Mouse (Mus musculus) limb, embryonic 14.5 days (tissue): ENCODE data around the gene A730049H05Rik. TPM values are rescaled to one million over a fixed set of nuclear protein-coding genes. Genes with fewer than 3 reads are reported as not detected.

Experiments
- ATAC-seq: fragments of 200-750 bp; cut with Nextera tagmentation; 2 replicates; pipeline ENCODE4 v1.8.0; 2017; ENCODE audit warnings: low read depth, moderate number of reproducible peaks, moderate TSS enrichment; ENCODE audit not compliant: low FRiP score
- DNase-seq: peaks from one replicate; pipeline ENCODE4 v3.0.0-alpha.2; 2015; ENCODE audit warnings: low spot score
- H3K27ac ChIP-seq: fragments of 300-500 bp; sonication (generic); replicated peaks from 2 replicates; pipeline ENCODE4 v1.5.1; 2014; ENCODE audit warnings: low read depth, mild to moderate bottlenecking, low read length, moderate library complexity, mixed read lengths
- H3K27me3 ChIP-seq: fragments of 300-500 bp; sonication (generic); 2 replicates; pipeline ENCODE4 v1.6.1; 2014; ENCODE audit warnings: low read length, mixed read lengths; ENCODE audit not compliant: control insufficient read depth, insufficient read depth
- H3K36me3 ChIP-seq: fragments of 300-500 bp; sonication (generic); 2 replicates; pipeline ENCODE4 v1.6.1; 2014; ENCODE audit warnings: mild to moderate bottlenecking, low read length, moderate library complexity, mixed read lengths; ENCODE audit not compliant: control insufficient read depth, insufficient read depth
- H3K4me1 ChIP-seq: fragments of 300-500 bp; sonication (generic); 2 replicates; pipeline ENCODE4 v1.6.1; 2014; ENCODE audit warnings: antibody characterized with exemption, low read length, mixed read lengths; ENCODE audit not compliant: control insufficient read depth, insufficient read depth
- H3K4me2 ChIP-seq: fragments of 300-500 bp; sonication (generic); replicated peaks from 2 replicates; pipeline ENCODE4 v1.6.1; 2014; ENCODE audit warnings: low read depth, mild to moderate bottlenecking, low read length, moderate library complexity; ENCODE audit not compliant: severe bottlenecking
- H3K4me3 ChIP-seq: fragments of 300-500 bp; sonication (generic); replicated peaks from 2 replicates; pipeline ENCODE4 v1.5.1; 2014; ENCODE audit warnings: low read length
- H3K9ac ChIP-seq: fragments of 300-500 bp; sonication (generic); 2 replicates; pipeline ENCODE4 v1.6.1; 2014; ENCODE audit warnings: mild to moderate bottlenecking, low read depth, low read length, moderate library complexity; ENCODE audit not compliant: severe bottlenecking
- H3K9me3 ChIP-seq: fragments of 300-500 bp; sonication (generic); 2 replicates; pipeline ENCODE4 v1.6.1; 2016; ENCODE audit warnings: low read length; ENCODE audit not compliant: control insufficient read depth
- POLR2A ChIP-seq: fragments of 200-500 bp; IDR thresholded peaks from 2 replicates; pipeline ENCODE4 v1.8.0; 2012; ENCODE audit warnings: inconsistent platforms, mild to moderate bottlenecking, moderate library complexity, borderline replicate concordance; ENCODE audit not compliant: insufficient read depth, insufficient read length; ENCODE audit errors: extremely low read depth
- WGBS: fragments of 180-500 bp; shearing (Covaris S2); extraction: QIAGEN DNeasy Blood & Tissue Kit; methylation state at CpG from one replicate; pipeline ENCODE4 v1.1.7; 2014; 5-methylcytosine and 5-hydroxymethylcytosine counted together
- polyA plus RNA-seq, 2 experiments: library from polyadenylated mRNA; depleted of rRNA in 1 of 2; stranded (reverse) in 1 of 2; unstranded in 1 of 2; fragments of >200 nt; fragmentation: Nextera tagmentation in 1 of 2; extraction: Ambion mirVana in 1 of 2; gene quantifications; 2 replicates each; pipeline versions ENCODE4 v1.2.1 to v1.2.3; 2012 to 2014

A730049H05Rik gene
- polyA plus RNA-seq, 2 experiments, result 0.10 to 0.63 TPM

GRCm38 (mm10) chr6:92784782-92785181 is 31.5 kb upstream of the A730049H05Rik start:
- no peaks in the 10 kb centered on the region for H3K27me3 ChIP-seq
- H3K9me3 ChIP-seq, result no peaks in the 10 kb centered on the region
- H3K4me2 ChIP-seq, result no peak overlapping the region
- TF ChIP-seq POLR2A, result no peak
- H3K4me1 ChIP-seq, result peaks cover 6% of the 10 kb centered on the region; the same call in 1 of the 2 replicates
- DNase-seq, result peak; percentile 76
- H3K4me3 ChIP-seq, result no peak overlapping the region
- 11% methylated on average over 7 of the region's 7 CpGs for WGBS
- H3K36me3 ChIP-seq, result peaks cover 6% of the 10 kb centered on the region
- H3K27ac ChIP-seq, result no peak overlapping the region
- ATAC-seq, result no peak
- no peak overlapping the region for H3K9ac ChIP-seq

DNA sequence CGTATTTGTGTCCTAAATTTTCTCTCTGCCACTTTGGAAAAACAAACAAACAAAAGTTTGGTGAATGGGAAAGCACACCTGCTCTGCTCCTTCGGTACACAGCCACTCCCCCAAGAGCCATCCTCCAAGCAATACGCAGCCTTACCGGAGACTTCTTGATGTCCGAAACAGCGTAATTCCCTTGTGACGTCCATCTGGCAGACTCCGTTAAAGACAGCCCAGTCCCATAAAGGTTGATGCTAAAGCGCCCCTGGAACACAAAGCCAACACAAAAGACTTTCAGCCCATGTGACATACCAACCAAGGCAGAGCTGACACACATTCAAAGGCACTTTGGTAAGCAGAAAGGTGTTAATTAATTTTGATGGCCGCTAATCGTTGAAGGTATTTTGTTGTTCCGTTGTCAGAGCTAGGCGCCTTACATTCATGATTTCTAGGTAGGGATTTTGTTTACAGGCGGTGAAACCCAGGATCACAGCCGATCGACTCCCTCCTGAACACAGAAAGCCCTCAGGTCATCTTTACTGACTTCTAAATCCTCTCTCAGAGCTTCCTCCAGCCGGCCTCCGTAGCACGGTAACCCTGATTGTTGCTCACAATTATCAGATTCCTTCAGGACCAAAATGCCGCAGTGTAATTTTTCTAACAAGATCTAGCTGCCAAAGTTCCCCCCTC is 29.4 kb upstream of the A730049H05Rik start:
- H3K4me3 ChIP-seq, result peak overlapping the region; percentile 24
- H3K9me3 ChIP-seq, result no peaks in the 10 kb centered on the region
- peaks cover 8% of the 10 kb centered on the region for H3K36me3 ChIP-seq
- H3K9ac ChIP-seq, result peak overlapping the region; percentile 32; the same call in 1 of the 2 replicates
- TF ChIP-seq POLR2A, result no peak
- DNase-seq (no peak), ATAC-seq (peak; percentile 17; the same call in 1 of the 2 replicates)
- H3K4me1 ChIP-seq, result peaks cover 6% of the 10 kb centered on the region; the same call in 1 of the 2 replicates
- no peaks in the 10 kb centered on the region for H3K27me3 ChIP-seq
- H3K4me2 ChIP-seq, result peak overlapping the region; percentile 52
- WGBS, result 8% methylated on average over 20 of the region's 20 CpGs
- no peak overlapping the region for H3K27ac ChIP-seq

DNA sequence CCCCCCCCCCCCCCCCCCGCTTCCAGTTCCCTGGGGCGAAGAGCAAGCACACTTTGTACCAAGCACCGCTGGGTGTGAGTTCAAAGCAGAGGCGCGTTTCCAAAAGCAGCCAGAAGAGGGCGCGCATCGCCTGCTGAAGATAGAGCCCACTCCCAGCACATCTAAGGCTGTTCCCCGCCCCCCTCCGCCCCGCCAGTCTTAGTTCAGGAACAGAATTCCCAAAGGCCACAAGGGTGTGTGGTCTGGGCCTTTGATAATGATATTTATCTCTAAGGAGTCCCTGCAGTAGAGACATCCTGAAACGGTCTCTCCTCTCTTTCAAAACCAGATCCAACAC is 28.9 kb upstream of the A730049H05Rik start:
- TF ChIP-seq POLR2A, result no peak
- ATAC-seq, result peak; percentile 77
- Histone ChIP-seq H3K9me3 (no peaks in the 10 kb centered on the region), H3K27ac (no peak overlapping the region), H3K4me3 (peak overlapping the region; percentile 24), H3K4me2 (peak overlapping the region; percentile 52), H3K4me1 (peaks cover 6% of the 10 kb centered on the region; the same call in 1 of the 2 replicates), H3K9ac (peak overlapping the region; percentile 32; the same call in 1 of the 2 replicates), H3K36me3 (peaks cover 6% of the 10 kb centered on the region), H3K27me3 (no peaks in the 10 kb centered on the region)
- 9% methylated on average over 4 of the region's 12 CpGs for WGBS
- DNase-seq, result peak; percentile 93

DNA sequence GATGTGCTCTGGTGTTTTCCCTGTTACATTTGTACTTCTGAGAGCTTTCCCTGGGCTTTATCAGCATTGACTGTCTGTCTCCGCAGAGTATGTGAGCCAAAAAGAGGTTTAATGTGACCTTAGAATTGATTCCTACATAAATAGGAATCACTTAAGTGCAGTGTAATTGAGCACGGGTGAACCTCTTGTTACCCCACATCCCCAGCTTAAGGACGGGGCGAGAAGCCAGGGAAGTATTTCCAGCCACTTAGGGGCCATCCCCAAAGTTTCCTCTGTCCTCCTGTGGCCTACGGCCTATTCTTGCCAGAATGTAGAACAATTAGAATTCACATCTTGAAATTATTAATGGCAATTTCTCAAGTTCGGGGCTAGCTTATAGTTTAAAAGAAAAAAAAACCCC is 22.5 kb upstream of the A730049H05Rik start:
- no peak overlapping the region for H3K4me3 ChIP-seq

GRCm38 (mm10) chr6:92801462-92801861 is 14.8 kb upstream of the A730049H05Rik start:
- no peak for ATAC-seq
- H3K27ac ChIP-seq, result no peak overlapping the region
- no peak overlapping the region for H3K4me3 ChIP-seq
- TF ChIP-seq POLR2A, result no peak
- H3K9ac ChIP-seq, result no peak overlapping the region
- 75% methylated on average over 2 of the region's 2 CpGs for WGBS
- H3K27me3 ChIP-seq, result no peaks in the 10 kb centered on the region
- DNase-seq, result no peak
- peaks cover 29% of the 10 kb centered on the region for H3K36me3 ChIP-seq
- H3K4me2 ChIP-seq, result no peak overlapping the region
- H3K9me3 ChIP-seq, result no peaks in the 10 kb centered on the region
- H3K4me1 ChIP-seq, result no peaks in the 10 kb centered on the region; the same call in 1 of the 2 replicates

More for the DNA sequence above, 22.5 kb upstream of the A730049H05Rik start:
- peak; percentile 67 for DNase-seq
- peak; percentile 72 for ATAC-seq
- no peak overlapping the region for H3K27ac ChIP-seq
- no peak overlapping the region for H3K4me2 ChIP-seq
- H3K4me1 ChIP-seq, result no peaks in the 10 kb centered on the region
- H3K9me3 ChIP-seq, result no peaks in the 10 kb centered on the region
- 34% methylated on average over 6 of the region's 6 CpGs for WGBS
- no peak overlapping the region for H3K9ac ChIP-seq
- peaks cover 27% of the 10 kb centered on the region for H3K36me3 ChIP-seq
- no peaks in the 10 kb centered on the region for H3K27me3 ChIP-seq
- TF ChIP-seq POLR2A, result no peak
